Mouse (Mus musculus) hindbrain, embryonic 11.5 days (tissue): ENCODE results near the gene Usp29. TPM values are rescaled to one million over a fixed set of nuclear protein-coding genes. Genes with fewer than 3 reads are reported as not detected.
A peak's percentile ranks its signal among the peaks of the same experiment; 100 is the strongest.

Experiments used
- ATAC-seq: fragments of 200-750 bp; cut with Nextera tagmentation; 2 replicates; pipeline ENCODE4 v1.8.0; 2017; ENCODE audit warnings: mild to moderate bottlenecking, moderate TSS enrichment, moderate library complexity; ENCODE audit not compliant: low FRiP score
- DNase-seq: peaks from one replicate; pipeline ENCODE4 v3.0.0-alpha.2; 2015; ENCODE audit warnings: low spot score
- H3K27ac ChIP-seq: fragments of 300-500 bp; sonication (generic); 2 replicates; pipeline ENCODE4 v1.5.1; 2014; ENCODE audit warnings: mild to moderate bottlenecking, low read depth, low read length
- H3K27me3 ChIP-seq: fragments of 300-500 bp; sonication (generic); 2 replicates; pipeline ENCODE4 v1.6.1; 2014; ENCODE audit warnings: mild to moderate bottlenecking, low read length, moderate library complexity, mixed read lengths; ENCODE audit not compliant: control insufficient read depth, insufficient read depth
- H3K36me3 ChIP-seq: fragments of 300-500 bp; sonication (generic); 2 replicates; pipeline ENCODE4 v1.6.1; 2014; ENCODE audit warnings: mild to moderate bottlenecking, low read length, moderate library complexity, mixed read lengths; ENCODE audit not compliant: control insufficient read depth, insufficient read depth
- H3K4me1 ChIP-seq: fragments of 300-500 bp; sonication (generic); replicated peaks from 2 replicates; pipeline ENCODE4 v1.6.1; 2014; ENCODE audit warnings: low read length, mixed read lengths; ENCODE audit not compliant: control insufficient read depth, insufficient read depth
- H3K4me2 ChIP-seq: fragments of 300-500 bp; sonication (generic); replicated peaks from 2 replicates; pipeline ENCODE4 v1.6.1; 2014; ENCODE audit warnings: mild to moderate bottlenecking, low read depth, low read length
- H3K4me3 ChIP-seq: fragments of 300-500 bp; sonication (generic); 2 replicates; pipeline ENCODE4 v1.5.1; 2014; ENCODE audit warnings: low read depth, low read length
- H3K9ac ChIP-seq: fragments of 300-500 bp; sonication (generic); 2 replicates; pipeline ENCODE4 v1.6.1; 2014; ENCODE audit warnings: low read depth, low read length
- H3K9me3 ChIP-seq: fragments of 300-500 bp; sonication (generic); 2 replicates; pipeline ENCODE4 v1.6.1; 2016; ENCODE audit warnings: low read length; ENCODE audit not compliant: control insufficient read depth
- WGBS: fragments of 180-500 bp; shearing (Covaris S2); extraction: QIAGEN DNeasy Blood & Tissue Kit; methylation state at CpG from one replicate; pipeline ENCODE4 v1.1.7; 2014; 5-methylcytosine and 5-hydroxymethylcytosine counted together
- polyA plus RNA-seq: library from polyadenylated mRNA; unstranded; fragments of >200 nt; fragmentation: Nextera tagmentation; extraction: Ambion mirVana; gene quantifications from 2 replicates; pipeline ENCODE4 v1.2.1, GENCODE M21; 2014

The Usp29 gene
- polyA plus RNA-seq, 1 experiment from 2014 or later, result 15.1 TPM

DNA sequence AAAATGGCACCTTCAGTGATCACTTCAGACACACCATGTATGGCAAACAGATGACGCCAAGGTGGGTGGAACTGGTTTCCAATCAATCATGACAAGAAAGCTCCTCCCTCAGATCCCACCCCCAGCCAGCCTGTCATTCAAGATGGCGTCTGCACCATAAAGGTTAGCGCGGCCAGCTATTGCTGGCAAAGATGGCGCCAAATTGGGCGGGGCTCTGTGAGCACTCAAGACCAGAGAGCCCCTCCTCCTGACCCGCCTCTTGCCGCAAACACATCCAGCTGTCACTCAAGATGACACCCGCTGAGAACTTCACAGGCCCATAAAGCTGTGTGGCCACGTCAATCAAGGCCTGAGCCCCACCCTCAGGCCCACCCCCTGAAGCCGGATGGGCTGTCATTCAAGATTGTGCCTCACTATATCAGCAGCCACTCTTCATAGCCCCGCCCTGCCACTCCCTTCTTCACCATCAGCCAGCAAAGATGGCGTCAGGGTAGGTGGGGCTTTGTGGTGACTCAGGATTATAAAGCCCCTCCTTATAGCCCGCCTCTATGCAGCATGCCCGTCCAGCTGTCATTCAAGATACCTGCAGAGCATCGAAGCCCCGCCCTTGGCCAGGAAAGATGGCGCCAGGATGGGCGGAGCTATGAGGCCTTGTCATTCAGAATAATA lies 2.0 kb upstream of the Usp29 start:
- Histone ChIP-seq H3K9ac (peak overlapping the region; percentile 58; the same call in 1 of the 2 replicates), H3K36me3 (no peaks in the 10 kb centered on the region), H3K4me1 (no peaks in the 10 kb centered on the region), H3K27me3 (no peaks in the 10 kb centered on the region), H3K9me3 (peaks cover 11% of the 10 kb centered on the region; the same call in 1 of the 2 replicates), H3K4me3 (peak overlapping the region; percentile 55), H3K27ac (peak overlapping the region; percentile 84), H3K4me2 (peak overlapping the region; percentile 34)
- WGBS, result 49% methylated on average over 19 of the region's 19 CpGs
- ATAC-seq (peak; percentile 87), DNase-seq (peak; percentile 89)

DNA sequence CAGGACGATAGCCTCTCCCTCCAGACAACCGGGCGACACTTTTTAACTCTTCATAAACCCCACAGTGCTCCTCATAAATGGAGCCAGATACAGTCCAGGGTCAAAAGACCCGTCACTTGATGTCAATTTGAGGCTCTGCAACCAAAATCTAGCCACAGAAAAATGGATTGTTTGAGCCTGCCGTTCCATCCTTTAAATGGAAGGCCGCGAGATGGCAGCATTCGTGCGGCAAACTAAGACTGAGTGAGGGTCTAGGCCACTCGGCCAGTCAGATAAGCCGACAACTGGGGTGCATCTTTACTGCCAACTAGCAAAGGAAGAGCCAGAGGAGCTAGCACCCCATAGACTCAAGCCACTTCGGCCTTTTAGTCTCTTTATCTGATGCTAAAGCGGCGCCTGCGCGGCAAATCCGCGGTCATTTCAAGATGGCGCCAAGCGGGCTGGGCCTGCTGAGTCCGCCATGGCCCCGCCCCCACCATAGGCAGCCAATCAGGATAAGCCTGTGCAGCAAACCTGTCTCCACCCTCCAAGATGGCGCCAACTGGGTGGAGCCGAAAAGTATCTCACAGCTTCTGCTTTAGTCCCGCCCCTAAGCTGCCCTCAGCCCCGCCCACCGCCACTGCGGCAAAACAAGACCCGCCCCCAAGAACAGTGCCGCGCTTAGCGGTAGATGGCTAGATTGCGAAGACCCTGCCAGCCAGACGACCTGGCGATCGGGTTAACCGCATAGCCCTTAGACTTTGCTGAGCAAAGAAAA lies 1.1 kb upstream of the Usp29 start:
- Histone ChIP-seq H3K9ac (peak overlapping the region; percentile 58), H3K9me3 (peaks cover 11% of the 10 kb centered on the region; the same call in 1 of the 2 replicates), H3K27me3 (no peaks in the 10 kb centered on the region), H3K36me3 (no peaks in the 10 kb centered on the region), H3K4me2 (peak overlapping the region; percentile 65), H3K27ac (peak overlapping the region; percentile 84), H3K4me3 (peak overlapping the region; percentile 55), H3K4me1 (no peaks in the 10 kb centered on the region)
- peak; percentile 66 for ATAC-seq
- DNase-seq, result peak; percentile 90
- 41% methylated on average over 37 of the region's 37 CpGs for WGBS

DNA sequence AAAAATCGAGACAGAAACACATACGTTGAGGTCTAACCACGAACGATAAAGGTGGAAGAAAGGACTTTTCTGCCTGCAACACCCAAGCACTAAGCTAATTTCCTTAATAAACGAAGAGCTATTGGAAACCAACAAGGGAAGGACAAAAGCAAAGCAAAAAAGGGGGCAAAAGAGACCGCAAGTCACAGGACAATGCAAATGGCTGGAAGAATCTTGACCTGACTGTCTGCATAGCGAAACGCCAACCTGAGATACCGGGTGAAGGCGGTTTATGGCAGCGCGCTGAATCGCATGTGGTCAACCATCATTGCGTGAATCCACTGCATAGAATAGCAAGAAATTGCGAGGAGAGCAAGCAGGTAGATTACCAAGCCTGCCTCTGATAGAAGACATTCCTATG lies 423 bp downstream of the Usp29 start:
- no peaks in the 10 kb centered on the region for H3K27me3 ChIP-seq
- no peak for ATAC-seq
- WGBS, result 45% methylated on average over 15 of the region's 15 CpGs

DNA sequence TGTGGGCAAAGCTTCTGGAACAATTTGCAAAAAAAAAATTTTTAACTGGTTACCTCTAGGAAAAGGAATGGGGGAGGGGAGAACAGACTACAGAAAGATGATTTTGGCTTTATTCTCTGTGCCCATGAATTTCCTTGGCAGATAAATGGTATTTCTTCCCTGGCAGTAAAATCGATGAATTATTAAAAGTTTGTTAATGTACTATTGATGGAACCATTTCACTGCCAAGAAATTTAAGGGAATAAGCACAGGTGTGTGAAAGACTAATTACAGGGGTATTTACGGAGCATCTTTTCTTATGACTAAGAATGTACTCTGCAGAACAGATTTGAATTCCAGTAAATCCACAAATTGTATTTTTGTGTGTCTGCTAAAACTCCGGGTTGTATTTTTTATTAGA lies 995 bp downstream of the Usp29 start:
- H3K9ac ChIP-seq, result no peak overlapping the region
- peak overlapping the region; percentile 55 for H3K4me3 ChIP-seq
- H3K27ac ChIP-seq, result no peak overlapping the region
- ATAC-seq (no peak), DNase-seq (peak; percentile 10)
- H3K9me3 ChIP-seq, result peaks cover 11% of the 10 kb centered on the region; the same call in 1 of the 2 replicates
- H3K36me3 ChIP-seq, result no peaks in the 10 kb centered on the region
- H3K4me2 ChIP-seq, result peak overlapping the region; percentile 33
- whole genome bisulfite sequencing, result 52% methylated on average over 3 of the region's 3 CpGs
- no peaks in the 10 kb centered on the region for H3K27me3 ChIP-seq
- H3K4me1 ChIP-seq, result no peaks in the 10 kb centered on the region

More for the DNA sequence above, 423 bp downstream of the Usp29 start:
- peak; percentile 56 for DNase-seq
- Histone ChIP-seq H3K9ac (peak overlapping the region; percentile 53), H3K9me3 (peaks cover 11% of the 10 kb centered on the region; the same call in 1 of the 2 replicates), H3K4me2 (peak overlapping the region; percentile 33), H3K4me3 (peak overlapping the region; percentile 55), H3K36me3 (no peaks in the 10 kb centered on the region), H3K27ac (peak overlapping the region; percentile 17; the same call in 1 of the 2 replicates), H3K4me1 (no peaks in the 10 kb centered on the region)

DNA sequence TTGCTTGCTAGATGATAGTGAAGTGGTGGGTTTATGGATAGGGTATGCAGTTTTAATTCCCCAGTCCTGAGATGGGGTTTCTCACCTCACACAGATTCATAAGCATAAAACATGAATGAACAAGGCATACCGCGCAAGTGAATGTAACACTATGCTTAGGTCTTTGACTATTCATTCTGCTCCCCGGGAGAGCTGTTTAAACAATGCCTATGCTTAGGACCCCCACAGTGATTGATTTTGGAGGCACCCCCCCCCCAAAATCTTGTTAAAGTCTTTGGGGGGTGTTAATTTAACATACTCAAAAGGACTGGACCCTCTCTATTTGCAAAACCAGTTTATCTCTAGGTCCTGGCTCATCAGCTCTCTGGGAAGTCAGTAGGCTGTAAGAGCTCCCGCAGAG lies 1.6 kb downstream of the Usp29 start:
- peaks cover 11% of the 10 kb centered on the region; the same call in 1 of the 2 replicates for H3K9me3 ChIP-seq
- H3K4me3 ChIP-seq, result peak overlapping the region; percentile 55
- WGBS, result 61% methylated on average over 4 of the region's 4 CpGs
- DNase-seq (peak; percentile 16), ATAC-seq (no peak)
- H3K36me3 ChIP-seq, result no peaks in the 10 kb centered on the region
- H3K27ac ChIP-seq, result no peak overlapping the region
- no peaks in the 10 kb centered on the region for H3K27me3 ChIP-seq
- peak overlapping the region; percentile 31; the same call in 1 of the 2 replicates for H3K9ac ChIP-seq
- peak overlapping the region; percentile 33 for H3K4me2 ChIP-seq
- no peaks in the 10 kb centered on the region for H3K4me1 ChIP-seq

DNA sequence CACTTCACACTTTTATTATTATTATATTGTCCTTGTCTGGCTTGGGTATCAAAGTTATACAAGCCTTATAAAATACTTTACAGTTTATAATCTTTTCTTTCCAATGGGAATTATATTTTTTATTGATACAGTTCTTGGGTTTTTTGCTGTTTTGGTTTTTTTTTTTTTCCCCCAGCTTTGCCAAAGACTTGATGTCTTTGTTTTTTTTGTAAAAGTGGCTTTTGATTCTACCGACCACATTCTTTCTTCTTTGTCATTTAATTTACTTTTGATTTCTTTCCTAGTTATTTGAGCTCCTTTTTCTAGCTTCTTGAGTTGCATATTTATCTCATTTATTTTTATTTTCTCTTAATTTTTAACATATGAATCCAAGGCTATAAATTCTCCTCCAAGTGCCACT lies 5.7 kb downstream of the Usp29 start:
- Histone ChIP-seq H3K9ac (no peak overlapping the region), H3K9me3 (no peaks in the 10 kb centered on the region), H3K4me1 (no peaks in the 10 kb centered on the region), H3K4me2 (no peak overlapping the region), H3K27ac (no peak overlapping the region), H3K27me3 (no peaks in the 10 kb centered on the region), H3K4me3 (no peak overlapping the region), H3K36me3 (no peaks in the 10 kb centered on the region)
- DNase-seq (no peak), ATAC-seq (no peak)
- WGBS, result 83% methylated on average over 1 of the region's 1 CpGs

DNA sequence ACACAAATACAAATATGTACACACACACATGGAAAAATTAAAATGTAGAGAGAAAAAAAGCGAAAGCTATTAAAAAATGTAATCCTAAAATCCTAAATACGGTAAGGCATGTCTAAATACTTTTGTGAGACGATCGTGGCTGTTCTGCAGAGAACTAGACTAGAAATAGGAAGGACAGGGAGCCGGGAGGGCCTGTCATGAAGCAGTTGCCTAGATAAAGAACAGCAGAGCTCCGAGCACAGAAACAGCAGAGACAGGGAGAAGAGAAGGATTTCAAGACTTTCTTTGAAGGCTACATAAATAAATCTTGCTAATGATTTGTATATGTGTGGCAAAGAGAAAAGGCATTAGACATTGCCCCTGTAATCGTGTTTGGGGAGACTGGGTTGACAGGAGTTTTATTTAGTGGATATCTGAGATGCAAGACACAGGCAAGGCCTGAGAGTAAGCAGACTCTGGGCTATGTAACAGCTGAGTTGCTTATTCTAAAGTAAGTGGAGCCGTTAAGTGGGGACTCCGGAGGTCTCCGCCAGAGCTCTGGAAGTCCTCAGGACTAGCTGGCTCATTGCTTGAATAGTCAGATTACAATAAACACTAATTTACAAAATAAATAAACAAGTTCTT lies 14.0 kb downstream of the Usp29 start:
- no peaks in the 10 kb centered on the region for H3K9me3 ChIP-seq
- H3K36me3 ChIP-seq, result no peaks in the 10 kb centered on the region
- DNase-seq (no peak), ATAC-seq (no peak)
- no peaks in the 10 kb centered on the region for H3K4me1 ChIP-seq
- no peak overlapping the region for H3K9ac ChIP-seq
- no peaks in the 10 kb centered on the region for H3K27me3 ChIP-seq
- no peak overlapping the region for H3K4me2 ChIP-seq
- WGBS, result 81% methylated on average over 10 of the region's 10 CpGs
- H3K4me3 ChIP-seq, result no peak overlapping the region
- H3K27ac ChIP-seq, result no peak overlapping the region

DNA sequence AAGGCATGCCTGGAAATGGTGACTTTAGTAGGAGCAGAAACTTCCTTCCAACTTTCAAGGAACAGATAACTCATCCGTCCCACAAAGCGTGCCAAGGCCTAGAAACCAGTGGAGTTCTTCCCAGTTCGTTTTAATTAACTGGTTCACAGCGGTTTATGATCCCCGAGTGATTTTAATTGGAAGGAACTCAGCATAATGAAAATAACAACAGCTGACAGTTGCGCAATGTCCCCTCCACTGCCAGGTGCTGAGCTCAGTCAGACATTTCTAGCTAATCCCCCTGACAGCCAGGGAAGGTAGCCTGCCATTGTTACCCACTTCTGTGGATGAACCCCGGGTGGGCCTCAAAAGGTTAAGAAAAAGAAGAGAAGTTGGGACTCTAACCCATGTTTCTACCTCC lies 18.8 kb downstream of the Usp29 start:
- no peaks in the 10 kb centered on the region for H3K36me3 ChIP-seq
- DNase-seq, result no peak
- no peak overlapping the region for H3K4me2 ChIP-seq
- H3K4me3 ChIP-seq, result no peak overlapping the region
- ATAC-seq, result no peak
- 73% methylated on average over 7 of the region's 7 CpGs for WGBS
- H3K4me1 ChIP-seq, result no peaks in the 10 kb centered on the region
- H3K9me3 ChIP-seq, result no peaks in the 10 kb centered on the region
- no peak overlapping the region for H3K27ac ChIP-seq
- H3K9ac ChIP-seq, result no peak overlapping the region
- H3K27me3 ChIP-seq, result no peaks in the 10 kb centered on the region
